In genomic region chr13:46724371-46724770, GRCm38 (mm10) we compare ENCODE assay signal across 9 mouse cellular contexts. TPM values are rescaled to one million over a fixed set of nuclear protein-coding genes. Genes with fewer than 3 reads are reported as not detected.
DNase-seq lines count a peak whose midpoint lies in the region; ATAC-seq and TF ChIP-seq lines count a peak whose summit lies in the region.
"Had no signal": no experiment of that assay in that cellular context is flagged by ENCODE, and none has a peak within 500 bp of the region (broad histone marks: within the 10 kb centered on the region; RNA-seq: fewer than 3 reads in every experiment).

No protein-coding gene starts in this region.

- peak; percentile 38 for TF ChIP-seq CTCF in left cerebral cortex, adult 2 months (IDR thresholded peaks at IDR 0.05)
- TF ChIP-seq CTCF in liver, embryonic 14.5 days (IDR thresholded peaks at IDR 0.05; ENCODE audit: low read depth): peak; percentile 39; the same call in 1 of the 2 replicates

- no peaks in the 10 kb centered on the region for H3K36me3 ChIP-seq in forebrain, embryonic 14.5 days (ENCODE audit: control insufficient read depth, insufficient read depth, low read length)
- no peaks in the 10 kb centered on the region for H3K36me3 ChIP-seq in forebrain, embryonic 16.5 days (ENCODE audit: control insufficient read depth, insufficient read depth)
- no peaks in the 10 kb centered on the region for H3K36me3 ChIP-seq in liver, embryonic 14.5 days (replicated peaks; ENCODE audit: control insufficient read depth, insufficient read depth, low read depth)

- DNase-seq in forebrain, embryonic 14.5 days (ENCODE audit: low spot score): peak; percentile 22
- DNase-seq in left cerebral cortex, adult 2 months (ENCODE audit: extremely low spot score in 1 of 2, low spot score in 2 of 2): no peak
- DNase-seq in left cerebral cortex, postnatal 36 days (ENCODE audit: low spot score in 2 of 2): no peak
- DNase-seq in ES-CJ7 (ENCODE audit: low read depth, low spot score): peak; percentile 39
- DNase-seq in liver, embryonic 14.5 days (ENCODE audit: low read depth in 3 of 3, low spot score in 3 of 3): peak in 1 of 3 experiments; percentile 29
- DNase-seq in urinary bladder, postnatal 4 days (ENCODE audit: low spot score in 2 of 2): no peak
- DNase-seq in ovary, postnatal 36 days (ENCODE audit: low spot score): no peak

- H3K4me1 ChIP-seq in forebrain, embryonic 14.5 days (ENCODE audit: control insufficient read depth, insufficient read depth, low read length): peaks cover 18% of the 10 kb centered on the region
- peaks cover 22% of the 10 kb centered on the region for H3K4me1 ChIP-seq in forebrain, embryonic 16.5 days (replicated peaks; ENCODE audit: control insufficient read depth, insufficient read depth, low read length)
- peaks cover 20 to 28% of the 10 kb centered on the region in 2 experiments for H3K4me1 ChIP-seq in liver, embryonic 14.5 days (replicated peaks; ENCODE audit: control insufficient read depth in 2 of 2, insufficient read depth in 2 of 2, low read length in 1 of 2)

- no peak overlapping the region for H3K4me3 ChIP-seq in forebrain, embryonic 14.5 days (ENCODE audit: low read depth, low read length)
- H3K4me3 ChIP-seq in forebrain, embryonic 16.5 days (replicated peaks; ENCODE audit: low read length): no peak overlapping the region
- no peak overlapping the region for H3K4me3 ChIP-seq in left cerebral cortex, adult 2 months
- peak overlapping the region; percentile 70 to 98; a peak in 3 of 4 replicates for H3K4me3 ChIP-seq in liver, embryonic 14.5 days (ENCODE audit: insufficient read depth in 1 of 2, low read depth in 2 of 2, low read length in 2 of 2)

- no peaks in the 10 kb centered on the region for H3K9me3 ChIP-seq in forebrain, embryonic 14.5 days (replicated peaks; ENCODE audit: control insufficient read depth, low read length)
- no peaks in the 10 kb centered on the region for H3K9me3 ChIP-seq in forebrain, embryonic 16.5 days (ENCODE audit: control insufficient read depth, low read length)
- H3K9me3 ChIP-seq in liver, embryonic 14.5 days (ENCODE audit: control insufficient read depth, low read length): no peaks in the 10 kb centered on the region
- H3K9me3 ChIP-seq: G1E had no signal

- H3K9ac ChIP-seq in forebrain, embryonic 14.5 days (ENCODE audit: low read length): no peak overlapping the region
- no peak overlapping the region for H3K9ac ChIP-seq in forebrain, embryonic 16.5 days (replicated peaks; ENCODE audit: low read depth, low read length)
- peak overlapping the region; percentile 69 for H3K9ac ChIP-seq in liver, embryonic 14.5 days (replicated peaks)

- intact Hi-C loops in left cerebral cortex, adult 2 months (cut with DNase I): no loop called here
- intact Hi-C loops in left cerebral cortex, postnatal 36 days (cut with DNase I): loop anchor here (10.0 kb wide), 1 partner anchor 290 kb away; the partner anchor contains the start of gene Nhlrc1

- no peaks in the 10 kb centered on the region for H3K27me3 ChIP-seq in forebrain, embryonic 14.5 days (replicated peaks; ENCODE audit: control insufficient read depth, insufficient read depth, low read length)
- H3K27me3 ChIP-seq in forebrain, embryonic 16.5 days (replicated peaks; ENCODE audit: control insufficient read depth, insufficient read depth, low read length): no peaks in the 10 kb centered on the region
- no peaks in the 10 kb centered on the region for H3K27me3 ChIP-seq in liver, embryonic 14.5 days (ENCODE audit: control insufficient read depth, insufficient read depth, low read length)

- no peak overlapping the region; the same call in 1 of the 2 replicates for H3K4me2 ChIP-seq in forebrain, embryonic 14.5 days (ENCODE audit: low read length)
- H3K4me2 ChIP-seq in forebrain, embryonic 16.5 days (ENCODE audit: low read length): no peak overlapping the region
- peak overlapping the region; percentile 79 for H3K4me2 ChIP-seq in liver, embryonic 14.5 days (ENCODE audit: low read depth)

- no peak overlapping the region for H3K27ac ChIP-seq in forebrain, embryonic 14.5 days (ENCODE audit: low read depth, low read length)
- no peak overlapping the region for H3K27ac ChIP-seq in forebrain, embryonic 16.5 days (ENCODE audit: low read length)
- H3K27ac ChIP-seq in left cerebral cortex, adult 2 months: no peak overlapping the region
- peak overlapping the region; percentile 93 for H3K27ac ChIP-seq in liver, embryonic 14.5 days

- TF ChIP-seq EP300 in liver, embryonic 14.5 days (IDR thresholded peaks at IDR 0.05; ENCODE audit: low read depth): no peak

- no peak for ATAC-seq in forebrain, embryonic 14.5 days
- ATAC-seq in forebrain, embryonic 16.5 days: no peak
- no peak for ATAC-seq in liver, embryonic 14.5 days (ENCODE audit: insufficient read depth)

RNA-seq across cellular contexts. Expression of gene Nup153, which starts 3.4 kb away (rescaled TPM):
- 25.6 and 27.3 TPM in 2 replicates for polyA plus RNA-seq in forebrain, embryonic 14.5 days (2014; fragmentation: Nextera tagmentation; extraction: Ambion mirVana)
- 21.7 and 25.9 TPM in 2 replicates for polyA plus RNA-seq in forebrain, embryonic 16.5 days (2015; fragmentation: Nextera tagmentation; extraction: Ambion mirVana)
- 10 to 100 TPM; 56.2 to 57.9 TPM for total RNA-seq in left cerebral cortex, adult 2 months (2021)
- total RNA-seq in left cerebral cortex, postnatal 36 days (2021): 10 to 100 TPM; 47.2 to 56.9 TPM
- polyA plus RNA-seq in liver, embryonic 14.5 days (2012; rRNA removed): 32.6 and 37.9 TPM in 2 replicates
- 21.0 and 21.6 TPM in 2 replicates for polyA plus RNA-seq in liver, embryonic 14.5 days (2014; fragmentation: Nextera tagmentation; extraction: Ambion mirVana)

RNA-seq across cellular contexts. Expression of gene Fam8a1, which starts 55.0 kb away (rescaled TPM):
- polyA plus RNA-seq in forebrain, embryonic 14.5 days (2014; fragmentation: Nextera tagmentation; extraction: Ambion mirVana): 13.6 and 14.9 TPM in 2 replicates
- polyA plus RNA-seq in forebrain, embryonic 16.5 days (2015; fragmentation: Nextera tagmentation; extraction: Ambion mirVana): 19.0 and 20.1 TPM in 2 replicates
- 10 to 100 TPM; 86.4 to 87.4 TPM for total RNA-seq in left cerebral cortex, adult 2 months (2021)
- total RNA-seq in left cerebral cortex, postnatal 36 days (2021): 10 to 100 TPM; 78.1 to 82.7 TPM
- polyA plus RNA-seq in liver, embryonic 14.5 days (2012; rRNA removed): 4.7 and 7.7 TPM in 2 replicates
- 2.6 and 3.1 TPM in 2 replicates for polyA plus RNA-seq in liver, embryonic 14.5 days (2014; fragmentation: Nextera tagmentation; extraction: Ambion mirVana)

Comparison
In these comparisons a context has a peak if more than half of its experiments do, and no peak if none do; other contexts are left out.
1. DNase-seq: peak in forebrain, embryonic 14.5 days (single experiment) and ES-CJ7 (single experiment); none in left cerebral cortex, adult 2 months (0 of 2), left cerebral cortex, postnatal 36 days (0 of 2), urinary bladder, postnatal 4 days (0 of 2) and ovary, postnatal 36 days (single experiment).
2. H3K4me3 ChIP-seq: peak in liver, embryonic 14.5 days (2 of 2); none in forebrain, embryonic 14.5 days (single experiment), forebrain, embryonic 16.5 days (single experiment) and left cerebral cortex, adult 2 months (single experiment).